Mouse (Mus musculus) adipocyte (in vitro differentiated cells): ENCODE measurements around the gene Cfap97d2.
"Not testable (repeated sequence)": the region's sequence is repeated elsewhere in the genome, so short reads cannot be mapped to it uniquely, and the experiment has no call there.

ENCODE experiments used
- DNase-seq: peaks from one replicate; pipeline ENCODE4 v3.0.0-alpha.2; 2016; ENCODE audit warnings: low spot score

Gene Cfap97d2

DNA sequence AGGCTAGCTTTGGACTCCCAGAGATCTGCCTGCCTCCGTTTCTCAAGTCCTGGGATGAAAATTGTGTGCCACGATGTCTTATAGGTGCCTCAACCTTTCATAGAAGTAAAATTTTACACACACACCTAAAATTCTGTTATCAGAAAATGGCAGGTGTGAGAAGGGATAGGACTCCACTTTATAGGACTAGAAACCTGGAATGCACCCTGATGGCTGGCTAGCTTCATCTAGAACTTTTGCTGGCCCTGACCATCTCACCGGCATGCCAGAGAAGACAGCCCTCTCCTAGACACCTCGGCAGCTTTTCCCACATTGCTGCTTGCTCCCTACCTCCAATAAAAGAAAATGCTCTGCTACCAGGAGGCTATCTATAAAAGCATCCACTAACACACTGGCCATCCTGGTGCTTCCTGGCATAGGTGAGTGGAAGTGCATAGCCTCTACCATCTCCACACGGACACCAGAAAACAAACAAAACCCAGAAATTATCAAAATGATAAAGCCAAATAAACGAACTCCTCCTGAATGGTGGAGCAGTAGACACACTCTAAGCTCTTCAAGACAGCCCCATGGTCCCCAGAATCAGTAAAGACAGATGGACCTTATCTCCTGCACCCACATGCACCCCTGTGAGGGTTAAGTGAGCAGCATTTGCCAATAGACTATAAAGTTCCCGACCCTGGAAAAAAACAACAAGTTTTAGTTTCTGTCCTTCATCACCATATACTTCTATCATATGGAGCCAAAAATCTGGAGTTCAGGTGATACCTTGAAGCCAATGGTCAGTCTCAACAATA, 35.3 kb downstream of the Cfap97d2 start:
- DNase-seq = no peak

DNA sequence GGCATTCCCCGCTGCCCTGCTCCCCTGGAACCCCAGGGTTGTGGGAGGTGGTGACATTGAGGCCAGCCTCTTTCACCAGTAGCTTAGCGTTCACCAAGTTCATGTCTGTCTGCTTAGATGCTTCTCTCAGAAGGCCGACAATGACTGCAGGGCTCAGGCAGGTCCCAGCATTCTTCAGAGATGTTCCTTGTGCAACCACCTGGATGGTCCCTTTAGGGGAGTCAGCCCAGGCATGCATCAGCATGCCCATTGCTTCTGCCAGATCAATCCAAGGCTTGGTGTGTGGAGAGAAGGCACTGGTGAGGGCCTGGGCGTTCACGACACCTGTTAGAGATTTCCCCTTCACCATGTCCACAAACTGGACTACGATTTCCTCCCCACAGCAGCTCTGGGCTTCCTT, 40.5 kb downstream of the Cfap97d2 start:
- not testable (repeated sequence) for DNase-seq

DNA sequence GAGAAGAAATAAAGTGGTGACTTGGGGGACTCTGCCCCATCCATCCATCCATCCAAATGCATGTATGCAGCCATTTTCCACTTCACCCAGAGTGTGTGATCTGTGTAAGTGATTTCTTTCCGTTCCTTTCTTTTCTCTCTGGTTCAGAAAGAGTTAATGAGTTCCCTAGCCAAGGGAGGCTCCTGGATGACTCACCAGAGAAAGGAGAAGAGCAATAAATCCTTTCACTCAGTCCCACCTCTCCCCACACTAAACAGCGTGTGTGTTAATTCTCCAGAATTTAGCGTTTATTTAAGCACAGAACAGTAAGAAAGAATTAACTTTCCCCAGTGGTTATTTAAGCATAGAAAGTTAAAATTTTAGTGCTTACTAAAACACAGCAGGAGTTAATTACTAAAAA, 41.9 kb downstream of the Cfap97d2 start:
- no peak for DNase-seq

DNA sequence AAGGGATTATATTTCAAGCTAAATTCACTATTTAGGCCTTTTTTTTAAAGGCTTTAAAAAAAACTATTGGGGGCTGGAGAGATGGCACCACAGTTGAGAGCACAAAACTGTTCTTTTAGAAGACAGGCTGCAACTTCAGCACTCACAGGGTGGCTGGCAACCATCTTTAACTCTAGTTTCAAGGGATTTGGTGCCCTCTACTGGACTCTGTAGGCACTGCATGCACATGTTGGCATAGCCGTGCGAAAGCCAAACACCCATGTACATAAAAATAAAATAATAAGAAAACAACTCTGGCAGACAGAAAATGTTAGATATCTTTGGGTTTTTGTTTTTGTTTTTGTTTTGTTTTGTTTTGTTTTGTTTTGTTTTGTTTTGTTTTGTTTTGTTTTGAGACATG, 48.0 kb downstream of the Cfap97d2 start:
- peak; percentile 86 for DNase-seq

DNA sequence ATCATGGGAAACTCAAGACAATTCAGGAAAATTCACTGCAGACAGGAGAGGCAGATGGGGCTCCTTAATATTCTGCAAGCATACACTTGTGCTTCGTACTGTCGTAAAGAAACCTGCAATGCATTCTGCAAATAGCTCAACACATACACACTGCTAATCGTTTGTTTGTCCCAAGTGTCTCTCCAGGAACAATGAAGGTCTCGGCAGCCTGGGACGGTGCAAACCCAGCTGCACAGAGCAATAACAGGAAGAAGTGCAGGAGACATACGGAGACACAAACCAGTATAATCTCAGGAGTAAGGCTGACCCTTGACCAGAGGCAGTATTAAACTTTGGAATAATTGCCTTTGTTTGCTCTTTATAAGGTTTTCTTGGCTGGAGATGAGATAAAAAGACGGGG, 50.8 kb downstream of the Cfap97d2 start:
- no peak for DNase-seq

DNA sequence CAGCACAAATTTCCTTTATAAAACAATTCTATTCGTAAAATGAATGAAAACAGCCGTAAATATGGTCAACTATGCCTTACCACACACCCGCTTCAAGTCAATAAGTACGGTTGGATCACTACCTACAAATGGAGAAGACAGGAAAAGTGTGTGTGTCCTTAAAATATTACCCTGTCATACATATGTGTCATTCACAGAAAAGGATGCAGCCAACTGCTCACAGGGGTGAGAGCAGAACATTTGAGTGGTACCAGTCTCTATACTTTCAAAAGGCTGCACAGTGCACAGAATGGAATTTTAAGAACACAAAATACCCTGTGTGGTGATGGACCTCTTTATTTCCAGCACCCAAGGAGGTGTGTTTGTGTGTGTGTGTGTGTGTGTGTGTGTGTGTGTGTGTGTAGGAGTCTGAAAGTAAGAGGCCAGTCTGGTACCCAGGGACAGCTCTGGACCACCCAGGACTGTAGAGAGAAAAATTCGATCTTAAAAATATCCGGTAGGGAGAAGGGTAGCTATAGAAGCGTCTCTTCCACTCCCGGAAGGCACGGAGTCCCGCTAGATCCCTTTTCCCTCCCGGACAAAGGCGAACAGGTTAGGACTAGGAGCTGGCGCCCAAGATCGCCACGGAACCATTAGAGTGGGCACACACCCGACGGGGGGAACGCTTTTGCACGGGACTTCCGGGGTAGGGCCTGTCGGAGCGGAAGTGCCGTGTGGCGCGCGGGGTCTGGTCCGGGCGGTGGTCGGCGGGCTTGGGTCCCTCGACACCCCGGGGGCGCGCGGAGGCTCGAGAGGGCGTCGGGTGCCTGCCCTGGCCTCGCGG, 51.5 kb downstream of the Cfap97d2 start, which contains the start of gene Cdc16:
Gene Cdc16, plus strand, starts transcription at position 695 of the 823 bp plus-strand sequence.
- DNase-seq = peak; percentile 86

DNA sequence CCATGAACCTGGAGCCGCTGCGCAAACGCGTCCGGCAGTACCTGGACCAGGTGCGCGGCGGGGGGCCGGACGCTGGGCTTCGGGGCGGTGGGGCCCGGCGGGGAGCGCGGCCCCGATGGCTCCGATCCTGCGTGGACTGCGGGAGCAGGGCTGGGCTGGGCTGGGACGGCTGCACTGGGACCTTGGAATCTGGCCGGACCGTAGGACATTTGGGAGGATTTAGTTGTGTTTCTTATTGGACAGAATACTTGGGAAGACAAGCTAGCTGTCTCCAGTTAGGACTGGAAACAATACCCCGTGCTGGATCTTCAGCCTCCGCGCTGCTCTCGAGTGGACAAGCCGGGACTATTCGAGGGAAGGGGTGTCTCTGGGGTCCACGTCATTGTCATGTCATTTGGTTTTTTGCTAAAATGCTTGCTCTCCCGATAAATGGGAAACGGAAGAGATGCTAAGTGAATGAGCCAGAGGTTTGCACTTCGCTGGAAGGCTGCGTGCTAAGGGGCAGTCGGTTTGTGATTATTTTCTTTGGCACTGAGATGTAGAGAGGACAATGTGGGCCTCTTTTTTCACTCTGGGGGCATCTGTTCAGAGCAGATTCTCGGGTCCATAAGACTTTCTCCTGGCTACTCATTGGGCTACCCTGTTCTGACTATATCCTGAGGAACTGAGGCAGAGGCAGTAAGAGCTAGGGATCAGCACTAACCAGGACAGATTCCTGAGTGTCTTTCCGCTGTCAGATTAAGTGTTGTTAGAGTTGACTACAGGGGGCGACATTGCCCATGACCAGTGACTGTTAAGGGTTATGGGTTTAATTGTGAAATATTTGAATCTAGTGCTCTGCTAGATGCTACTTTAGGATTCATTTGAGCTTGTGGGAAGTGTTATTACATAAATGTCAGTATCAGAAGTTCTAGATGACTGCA, 52.4 kb downstream of the Cfap97d2 start:
- peak; percentile 84 for DNase-seq

DNA sequence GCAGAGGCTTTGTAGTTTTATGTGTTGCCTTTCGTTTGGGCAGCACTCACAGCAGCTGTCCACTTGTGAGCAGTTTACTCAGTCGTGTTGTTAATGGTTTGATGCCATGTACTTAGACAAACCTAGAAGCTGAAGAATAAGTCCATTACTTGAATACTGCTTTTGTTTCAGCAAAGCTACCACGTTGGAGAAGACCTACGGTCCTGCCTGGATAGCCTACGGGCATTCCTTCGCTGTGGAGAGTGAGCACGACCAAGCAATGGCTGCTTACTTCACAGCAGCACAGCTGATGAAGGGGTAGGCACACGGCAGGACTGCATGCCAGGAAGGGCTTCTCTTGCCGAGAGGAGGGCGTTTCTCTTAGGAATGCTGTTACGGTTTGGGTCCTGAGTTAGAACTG, 63.5 kb downstream of the Cfap97d2 start:
- DNase-seq = no peak

DNA sequence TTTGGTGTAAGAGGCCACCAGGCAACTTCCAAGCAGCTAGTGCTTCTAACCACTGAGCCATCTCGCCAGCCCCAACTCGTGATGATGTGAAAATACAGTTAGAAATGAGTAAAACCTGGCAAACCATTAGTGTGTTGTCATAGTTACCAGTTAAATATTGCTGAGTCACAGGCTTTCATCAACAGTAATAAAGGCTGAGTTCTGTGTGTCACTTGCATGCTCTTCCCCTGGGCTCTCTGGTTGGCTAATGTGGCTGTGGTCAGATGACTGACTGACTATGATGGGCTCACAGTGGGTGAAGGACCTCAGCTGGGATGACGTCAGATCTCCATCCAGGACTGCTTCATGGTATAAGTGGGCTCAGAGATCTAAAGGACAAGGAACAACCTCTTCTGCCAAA, 74.8 kb downstream of the Cfap97d2 start:
- peak; percentile 19 for DNase-seq

DNA sequence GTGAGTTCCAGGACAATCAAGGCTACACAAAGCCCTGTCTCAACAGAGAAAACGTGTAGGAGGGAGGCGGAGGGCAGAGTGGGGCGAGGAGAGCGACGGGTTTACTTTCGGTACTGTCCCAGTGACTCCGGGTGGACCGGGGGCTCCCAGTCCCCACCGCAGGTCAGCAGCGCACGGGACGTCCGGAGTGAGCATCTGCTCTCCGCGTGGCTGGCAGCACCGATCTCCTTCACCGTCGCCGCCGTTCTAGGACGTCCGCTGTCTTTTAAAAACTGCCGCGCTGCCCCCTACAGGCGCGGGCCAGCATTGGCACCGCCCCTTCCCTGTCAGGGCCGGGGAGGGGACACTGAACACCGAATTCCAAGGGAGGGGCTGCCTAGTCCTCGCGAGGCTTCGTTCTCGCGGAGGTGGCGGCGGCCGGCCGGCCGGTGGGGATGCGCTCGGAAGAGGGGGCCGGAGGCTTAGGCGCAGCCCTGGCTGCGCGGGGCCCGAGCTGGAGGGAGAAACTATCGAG, 79.6 kb downstream of the Cfap97d2 start, which contains the start of gene Upf3a:
Gene Upf3a, plus strand, starts transcription at position 366 of the 514 bp plus-strand sequence.
- peak; percentile 95 for DNase-seq

DNA sequence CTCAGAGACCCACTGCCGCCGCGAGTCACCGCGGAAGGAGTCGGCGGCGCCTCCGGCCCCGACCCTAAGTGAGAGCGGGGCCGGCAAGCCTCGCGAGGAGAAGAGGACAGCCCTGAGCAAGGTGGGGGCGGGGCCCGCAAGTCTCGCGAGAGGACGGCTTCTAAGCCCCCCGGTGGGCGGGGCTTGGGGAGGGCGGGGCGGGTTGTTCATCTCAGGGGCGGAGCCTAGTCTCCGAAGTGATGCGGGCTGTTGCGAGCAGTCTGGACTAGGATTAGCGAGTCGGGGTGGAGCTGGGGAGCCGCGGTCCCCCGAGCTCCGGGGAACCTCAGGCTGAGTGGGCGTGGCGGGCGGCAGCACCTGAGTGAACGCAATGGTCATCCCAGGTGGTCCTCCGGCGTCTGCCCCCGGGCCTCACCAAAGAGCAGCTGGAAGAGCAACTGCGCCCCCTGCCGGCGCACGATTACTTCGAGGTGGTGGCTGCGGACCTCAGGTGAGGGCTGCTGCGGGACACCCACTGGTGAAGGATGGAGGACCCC, 80.1 kb downstream of the Cfap97d2 start:
- peak; percentile 98 for DNase-seq

DNA sequence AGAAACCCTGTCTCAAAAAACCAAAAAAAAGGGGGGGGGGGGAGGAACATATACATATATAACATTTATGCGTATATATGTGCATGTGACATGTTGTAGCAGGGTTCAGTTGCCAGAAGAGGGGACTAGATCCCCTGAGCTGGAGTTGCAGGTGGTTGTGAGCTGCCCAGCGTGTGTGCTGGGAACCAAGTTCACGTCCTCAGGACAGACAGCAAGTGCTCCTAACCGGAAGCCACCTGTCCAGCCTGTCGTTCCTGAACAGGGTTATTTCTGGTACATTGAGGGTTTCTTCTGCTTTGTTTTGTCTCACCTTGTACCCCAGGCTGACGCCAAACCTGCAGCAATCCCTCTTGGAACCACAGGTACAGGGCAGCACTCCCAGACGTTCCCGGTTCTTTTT, 83.9 kb downstream of the Cfap97d2 start:
- no peak for DNase-seq
